Mouse (Mus musculus): Measurements from ENCODE around the gene Nup62.

DNA sequence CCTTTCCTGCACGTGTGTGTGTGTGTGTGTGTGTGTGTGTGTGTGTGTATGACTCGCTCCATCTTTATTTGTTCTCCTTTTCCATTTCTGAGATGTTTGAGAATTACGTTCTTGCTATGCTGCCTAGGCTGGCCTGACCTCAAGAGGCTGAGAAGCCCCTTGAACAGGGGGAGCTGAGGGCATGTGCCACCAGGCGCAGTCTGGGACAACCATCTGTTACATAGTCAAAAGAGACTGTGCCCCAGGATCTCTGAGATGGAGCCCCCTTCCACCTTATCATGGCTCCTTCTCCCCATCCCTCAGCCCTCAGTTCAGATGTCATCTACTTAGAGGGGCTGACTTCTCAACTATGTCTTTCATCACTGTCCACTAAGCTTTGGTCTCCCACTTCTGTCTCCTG is 1.5 kb upstream of the Nup62 start:
- TF ChIP-seq CTCF (IDR thresholded peaks at IDR 0.05; ENCODE audit: control insufficient read depth, insufficient read depth, insufficient replicate concordance, low read depth, low read length) (no peak), POLR2A (IDR thresholded peaks at IDR 0.05; ENCODE audit: control insufficient read depth, low read depth, low read length) (no peak; the same call in 1 of the 2 replicates)

Data from testis, adult 2 months (tissue).